Mouse (Mus musculus) forebrain, postnatal 0 days (tissue): ENCODE results near the gene Gdf9. TPM values are rescaled to one million over a fixed set of nuclear protein-coding genes. Genes with fewer than 3 reads are reported as not detected.
A peak's percentile ranks its signal among the peaks of the same experiment; 100 is the strongest.

Source experiments
- ATAC-seq: fragments of 200-750 bp; cut with Nextera tagmentation; 2 replicates; pipeline ENCODE4 v1.8.0; 2017; ENCODE audit warnings: mild to moderate bottlenecking, moderate library complexity
- DNase-seq: peaks from one replicate; pipeline ENCODE4 v3.0.0-alpha.2; 2015
- H3K27ac ChIP-seq: fragments of 300-500 bp; sonication (generic); 2 replicates; pipeline ENCODE4 v1.5.1; 2014; ENCODE audit warnings: low read depth, mild to moderate bottlenecking, antibody characterized with exemption, low read length, moderate library complexity, mixed read lengths
- H3K27me3 ChIP-seq: fragments of 300-500 bp; sonication (generic); 2 replicates; pipeline ENCODE4 v1.6.1; 2014; ENCODE audit warnings: mild to moderate bottlenecking, low read length, mixed read lengths; ENCODE audit not compliant: insufficient read depth
- H3K36me3 ChIP-seq: fragments of 300-500 bp; sonication (generic); 2 replicates; pipeline ENCODE4 v1.6.1; 2014; ENCODE audit warnings: mild to moderate bottlenecking, moderate library complexity; ENCODE audit not compliant: insufficient read depth
- H3K4me1 ChIP-seq: fragments of 300-500 bp; sonication (generic); 2 replicates; pipeline ENCODE4 v1.6.1; 2014; ENCODE audit warnings: antibody characterized with exemption; ENCODE audit not compliant: insufficient read depth
- H3K4me2 ChIP-seq: fragments of 300-500 bp; sonication (generic); 2 replicates; pipeline ENCODE4 v1.6.1; 2014; ENCODE audit warnings: low read depth, mild to moderate bottlenecking, moderate library complexity
- H3K4me3 ChIP-seq: fragments of 300-500 bp; sonication (generic); 2 replicates; pipeline ENCODE4 v1.5.1; 2014; ENCODE audit warnings: low read depth, low read length, mixed read lengths
- H3K9ac ChIP-seq: fragments of 300-500 bp; sonication (generic); 2 replicates; pipeline ENCODE4 v1.6.1; 2014; ENCODE audit warnings: mild to moderate bottlenecking
- H3K9me3 ChIP-seq: fragments of 300-500 bp; sonication (generic); 2 replicates; pipeline ENCODE4 v1.6.1; 2016; ENCODE audit warnings: low read length
- CTCF ChIP-seq: sonication (generic); IDR thresholded peaks from 2 replicates; pipeline ENCODE4 v1.5.1; 2016; ENCODE audit warnings: antibody characterized with exemption, control low read depth, low read depth
- WGBS: fragments of 180-500 bp; shearing (Covaris S2); extraction: QIAGEN DNeasy Blood & Tissue Kit; methylation state at CpG from one replicate; pipeline ENCODE4 v1.1.7; 2014; 5-methylcytosine and 5-hydroxymethylcytosine counted together
- microRNA-seq, 2 experiments: library from miRNA; unstranded; fragments of <30 nt; microRNA quantifications; one replicate each; pipeline ENCODE4; 2016
- polyA plus RNA-seq: library from polyadenylated mRNA; unstranded; fragments of >200 nt; fragmentation: Nextera tagmentation; extraction: Ambion mirVana; gene quantifications from 2 replicates; pipeline ENCODE4 v1.2.1, GENCODE M21; 2015
- total RNA-seq: library from RNA; depleted of rRNA; stranded (reverse); fragments of >200 nt; gene quantifications from 2 replicates; pipeline ENCODE4 v1.2.3, GENCODE M21; 2014; rRNA removed

Gene Gdf9
- total and polyA plus RNA-seq, 2 experiments from 2014 or later = 0.67 to 2.0 TPM

- 79% methylated on average over 9 of the region's 9 CpGs for WGBS
- no peak for TF ChIP-seq CTCF
- DNase-seq = no peak
- no peak for ATAC-seq
- Histone ChIP-seq H3K9me3 (no peaks in the 10 kb centered on the region), H3K4me1 (no peaks in the 10 kb centered on the region), H3K36me3 (no peaks in the 10 kb centered on the region), H3K9ac (no peak overlapping the region), H3K4me3 (no peak overlapping the region), H3K4me2 (no peak overlapping the region), H3K27me3 (0 out of 2 replicates have a peak, but pooled peaks cover 17% of the 10 kb centered on the region), H3K27ac (no peak overlapping the region)
These were observed 52.5 kb downstream of the Gdf9 start for GRCm38 (mm10) chr11:53483159-53483891.

DNA sequence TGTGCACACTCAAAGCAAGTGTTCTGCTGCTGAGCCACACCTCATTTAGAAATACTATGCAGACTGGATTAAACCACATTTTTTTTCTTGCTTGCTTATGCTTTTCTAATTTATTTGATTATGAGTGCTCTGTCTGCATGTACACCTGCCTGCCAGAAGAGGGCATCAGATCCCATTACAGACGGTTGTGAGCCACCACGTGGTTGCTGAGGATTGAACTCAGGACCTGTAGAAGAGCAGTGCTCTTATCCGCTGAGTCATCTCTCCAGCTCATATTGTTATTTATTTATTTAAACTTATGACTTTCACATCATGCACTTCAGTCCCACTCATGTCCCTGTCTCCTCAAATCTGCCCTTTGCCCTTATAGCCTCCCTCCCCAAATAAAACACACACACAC is 54.9 kb downstream of the Gdf9 start:
- H3K36me3 ChIP-seq = no peaks in the 10 kb centered on the region
- no peak for ATAC-seq
- no peak overlapping the region for H3K27ac ChIP-seq
- 44% methylated on average over 3 of the region's 3 CpGs for WGBS
- no peak overlapping the region for H3K9ac ChIP-seq
- no peaks in the 10 kb centered on the region for H3K9me3 ChIP-seq
- H3K4me2 ChIP-seq = no peak overlapping the region
- H3K4me3 ChIP-seq = no peak overlapping the region
- 0 out of 2 replicates have a peak, but pooled peaks cover 2% of the 10 kb centered on the region for H3K27me3 ChIP-seq
- TF ChIP-seq CTCF = peak; percentile 50
- no peak for DNase-seq
- no peaks in the 10 kb centered on the region for H3K4me1 ChIP-seq

DNA sequence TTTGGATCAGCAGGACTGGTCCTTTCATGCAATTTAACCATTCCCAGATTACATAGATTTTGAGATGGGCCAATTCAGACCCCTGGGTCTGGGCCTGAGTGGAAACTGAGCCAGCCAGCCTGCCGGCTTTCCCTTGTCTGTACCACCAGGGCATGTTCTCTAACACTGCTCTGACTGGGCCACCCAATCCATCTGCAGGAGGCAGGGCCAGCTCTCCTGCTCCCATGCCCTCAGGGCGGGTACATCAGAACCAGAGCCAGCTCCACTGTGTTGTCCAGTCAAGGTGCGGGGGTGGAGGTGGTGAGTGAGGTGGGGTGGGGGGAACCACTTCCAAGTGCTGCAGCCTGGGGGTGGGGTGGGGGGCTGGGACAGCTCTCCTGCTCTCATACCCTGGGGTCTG is 55.5 kb downstream of the Gdf9 start:
- H3K4me3 ChIP-seq = no peak overlapping the region
- no peaks in the 10 kb centered on the region for H3K27me3 ChIP-seq
- no peak overlapping the region for H3K27ac ChIP-seq
- WGBS = 80% methylated on average over 3 of the region's 3 CpGs
- no peak for ATAC-seq
- H3K9me3 ChIP-seq = no peaks in the 10 kb centered on the region
- DNase-seq = no peak
- H3K9ac ChIP-seq = no peak overlapping the region
- H3K4me1 ChIP-seq = no peaks in the 10 kb centered on the region
- H3K4me2 ChIP-seq = no peak overlapping the region
- TF ChIP-seq CTCF = no peak
- H3K36me3 ChIP-seq = no peaks in the 10 kb centered on the region

GRCm38 (mm10) chr11:53486822-53487594 is 56.2 kb downstream of the Gdf9 start:
- Histone ChIP-seq H3K4me2 (peak overlapping the region; percentile 44), H3K4me3 (peak overlapping the region; percentile 18; the same call in 1 of the 2 replicates), H3K4me1 (no peaks in the 10 kb centered on the region), H3K9ac (peak overlapping the region; percentile 28; the same call in 1 of the 2 replicates), H3K9me3 (no peaks in the 10 kb centered on the region), H3K27ac (no peak overlapping the region), H3K36me3 (no peaks in the 10 kb centered on the region), H3K27me3 (no peaks in the 10 kb centered on the region)
- ATAC-seq = peak; percentile 59
- no peak for DNase-seq
- WGBS = 20% methylated on average over 27 of the region's 27 CpGs
- no peak for TF ChIP-seq CTCF

Small RNAs within 50 kb of the gene (microRNA-seq; reads per million reads assigned to microRNA genes)
- 0.39 to 0.49 reads per million in 2 experiments for gene Mir6920

Other genes with a start within 250 kb of the Gdf9 start
- gene Hspa4, start 130.6 kb upstream of the Gdf9 start, total RNA-seq = 112 and 138 TPM in 2 replicates
- gene Hspa4, start 130.6 kb upstream of the Gdf9 start, polyA plus RNA-seq = 42.1 and 46.9 TPM in 2 replicates
- gene Zcchc10, start 106.3 kb upstream of the Gdf9 start, total RNA-seq = 0.86 and 2.8 TPM in 2 replicates
- 16.0 and 17.1 TPM in 2 replicates for gene Zcchc10, start 106.3 kb upstream of the Gdf9 start, polyA plus RNA-seq
- gene Aff4, start 80.2 kb upstream of the Gdf9 start, total RNA-seq = 110 and 147 TPM in 2 replicates
- gene Aff4, start 80.2 kb upstream of the Gdf9 start, polyA plus RNA-seq = 67.0 and 98.5 TPM in 2 replicates
- gene Leap2, start 7.9 kb upstream of the Gdf9 start, total RNA-seq = not detected in 2 replicates
- not detected in 2 replicates for gene Leap2, start 7.9 kb upstream of the Gdf9 start, polyA plus RNA-seq
- 20.6 and 30.5 TPM in 2 replicates for gene Uqcrq, start 192 bp upstream of the Gdf9 start, total RNA-seq
- 822 and 1,049 TPM in 2 replicates for gene Uqcrq, start 192 bp upstream of the Gdf9 start, polyA plus RNA-seq
- gene Gm10447, start 26.1 kb downstream of the Gdf9 start, total RNA-seq = not detected in 2 replicates
- not detected in 2 replicates for gene Gm10447, start 26.1 kb downstream of the Gdf9 start, polyA plus RNA-seq
- gene Shroom1, start 26.2 kb downstream of the Gdf9 start, total RNA-seq = 3.0 and 4.9 TPM in 2 replicates
- gene Shroom1, start 26.2 kb downstream of the Gdf9 start, polyA plus RNA-seq = 2.0 TPM in 2 replicates
- 1.7 TPM in 1 of 2 replicates, not detected in the other for gene Gm9837, start 39.5 kb downstream of the Gdf9 start, total RNA-seq
- gene Gm9837, start 39.5 kb downstream of the Gdf9 start, polyA plus RNA-seq = not detected in 2 replicates
- gene Gm9945, start 49.1 kb downstream of the Gdf9 start, total RNA-seq = not detected in 2 replicates
- 0.15 and 0.28 TPM in 2 replicates for gene Gm9945, start 49.1 kb downstream of the Gdf9 start, polyA plus RNA-seq
- gene Sowaha, start 49.3 kb downstream of the Gdf9 start, total RNA-seq = 13.2 and 13.5 TPM in 2 replicates
- 5.0 and 7.9 TPM in 2 replicates for gene Sowaha, start 49.3 kb downstream of the Gdf9 start, polyA plus RNA-seq
- 37.2 and 40.9 TPM in 2 replicates for gene Sept8, start 88.2 kb downstream of the Gdf9 start, total RNA-seq
- gene Sept8, start 88.2 kb downstream of the Gdf9 start, polyA plus RNA-seq = 13.5 and 18.2 TPM in 2 replicates
- 103 and 118 TPM in 2 replicates for gene Kif3a, start 136.4 kb downstream of the Gdf9 start, total RNA-seq
- gene Kif3a, start 136.4 kb downstream of the Gdf9 start, polyA plus RNA-seq = 241 and 330 TPM in 2 replicates
- not detected in 2 replicates for gene Il4, start 187.6 kb downstream of the Gdf9 start, total RNA-seq
- 2.5 and 3.4 TPM in 2 replicates for gene Il4, start 187.6 kb downstream of the Gdf9 start, polyA plus RNA-seq
- not detected in 2 replicates for gene Il13, start 203.7 kb downstream of the Gdf9 start, total RNA-seq
- gene Il13, start 203.7 kb downstream of the Gdf9 start, polyA plus RNA-seq = not detected in 2 replicates